Mouse (Mus musculus): ENCODE measurements around the gene Fyb2. TPM values are rescaled to one million over a fixed set of nuclear protein-coding genes. Genes with fewer than 3 reads are reported as not detected.

Gene Fyb2
- total and polyA plus RNA-seq, 3 experiments = 0.08 to 0.10 TPM; not detected in 1

GRCm38 (mm10) chr4:105033153-105033552 is 119.9 kb downstream of the Fyb2 start:
- DNase-seq (ENCODE audit: low read depth, low spot score) = no peak
- TF ChIP-seq MAZ (IDR thresholded peaks at IDR 0.05; ENCODE audit: low read depth, low read length) = no peak
- TF ChIP-seq JUND (IDR thresholded peaks at IDR 0.05; ENCODE audit: low read depth, low read length) = no peak
- no peak for TF ChIP-seq HCFC1 (IDR thresholded peaks at IDR 0.05; ENCODE audit: low read depth, low read length)
- no peak for TF ChIP-seq ZC3H11A (IDR thresholded peaks at IDR 0.05; ENCODE audit: low read depth, low read length)
- no peak for TF ChIP-seq USF2 (IDR thresholded peaks at IDR 0.05; ENCODE audit: borderline replicate concordance in 1 of 2, insufficient read depth in 1 of 2, low read depth in 1 of 2, low read length in 2 of 2)
- no peak for TF ChIP-seq TBP (IDR thresholded peaks at IDR 0.05; ENCODE audit: low read depth, low read length)
- TF ChIP-seq KAT2A (conservative IDR thresholded peaks at IDR 0.05; ENCODE audit: low read depth, low read length) = no peak
- no peak for TF ChIP-seq USF1 (IDR thresholded peaks at IDR 0.05; ENCODE audit: low read depth, low read length)
- TF ChIP-seq BHLHE40 (IDR thresholded peaks at IDR 0.05; ENCODE audit: borderline replicate concordance, low read depth, low read length) = no peak
- no peak for TF ChIP-seq ELF1 (IDR thresholded peaks at IDR 0.05; ENCODE audit: low read depth, low read length)
- TF ChIP-seq CHD1 (IDR thresholded peaks at IDR 0.05; ENCODE audit: low read depth, low read length) = no peak
- no peak for TF ChIP-seq MYB (IDR thresholded peaks at IDR 0.05; ENCODE audit: low read depth, low read length)
- Histone ChIP-seq H3K9me3 (replicated peaks; ENCODE audit: insufficient read depth, low read length) (no peaks in the 10 kb centered on the region), H3K4me1 (ENCODE audit: control insufficient read depth in 1 of 2, insufficient read depth in 2 of 2, low read length in 2 of 2) (no peaks in the 10 kb centered on the region), H3K27ac (ENCODE audit: control insufficient read depth, low read depth, low read length) (no peak overlapping the region), H3K27me3 (ENCODE audit: control insufficient read depth in 1 of 2, insufficient read depth in 2 of 2, low read length in 2 of 2) (no peaks in the 10 kb centered on the region), H3K36me3 (ENCODE audit: control insufficient read depth in 1 of 2, insufficient read depth in 2 of 2, low read length in 2 of 2) (no peaks in the 10 kb centered on the region), H3K4me3 (ENCODE audit: control insufficient read depth in 1 of 2, insufficient read depth in 1 of 2, low read depth in 2 of 2, low read length in 2 of 2) (no peak overlapping the region), H3K79me2 (ENCODE audit: control insufficient read depth, insufficient read depth, low read length, poor library complexity) (no peaks in the 10 kb centered on the region), H3K9ac (ENCODE audit: control insufficient read depth, low read depth, low read length, poor library complexity, severe bottlenecking) (no peak overlapping the region)

GRCm38 (mm10) chr4:105034259-105034658 is 121.0 kb downstream of the Fyb2 start:
- no peaks in the 10 kb centered on the region for H3K79me2 ChIP-seq (ENCODE audit: control insufficient read depth, insufficient read depth, low read length, poor library complexity)
- H3K27ac ChIP-seq (ENCODE audit: control insufficient read depth, low read depth, low read length) = no peak overlapping the region
- DNase-seq (ENCODE audit: low read depth, low spot score) = peak; percentile 36
- H3K27me3 ChIP-seq (ENCODE audit: control insufficient read depth in 1 of 2, insufficient read depth in 2 of 2, low read length in 2 of 2) = no peaks in the 10 kb centered on the region
- H3K4me1 ChIP-seq (ENCODE audit: control insufficient read depth in 1 of 2, insufficient read depth in 2 of 2, low read length in 2 of 2) = no peaks in the 10 kb centered on the region
- H3K9me3 ChIP-seq (replicated peaks; ENCODE audit: insufficient read depth, low read length) = no peaks in the 10 kb centered on the region
- peak; percentile 67 for TF ChIP-seq SMC3 (IDR thresholded peaks at IDR 0.05; ENCODE audit: low read depth, low read length)
- TF ChIP-seq TCF12 (IDR thresholded peaks at IDR 0.05; ENCODE audit: low read depth, low read length) = no peak
- TF ChIP-seq HCFC1 (IDR thresholded peaks at IDR 0.05; ENCODE audit: low read depth, low read length) = no peak
- no peak for TF ChIP-seq POLR2AphosphoS2 (IDR thresholded peaks at IDR 0.05; ENCODE audit: low read length)
- TF ChIP-seq ZC3H11A (IDR thresholded peaks at IDR 0.05; ENCODE audit: low read depth, low read length) = peak; percentile 13; the same call in 1 of the 2 replicates
- TF ChIP-seq UBTF (IDR thresholded peaks at IDR 0.05; ENCODE audit: borderline replicate concordance, insufficient read depth, low read depth, low read length) = no peak
- no peak for TF ChIP-seq USF2 (IDR thresholded peaks at IDR 0.05; ENCODE audit: borderline replicate concordance in 1 of 2, insufficient read depth in 1 of 2, low read depth in 1 of 2, low read length in 2 of 2)
- peak; percentile 63 for TF ChIP-seq RAD21 (IDR thresholded peaks at IDR 0.05; ENCODE audit: low read depth, low read length)
- peak in 1 of 3 experiments; percentile 54; a peak in 2 of 6 replicates for TF ChIP-seq CTCF (IDR thresholded peaks at IDR 0.05 in 2 of 3, conservative IDR thresholded peaks at IDR 0.05 in 1 of 3; ENCODE audit: control insufficient read depth in 1 of 3, insufficient read depth in 1 of 3, low read depth in 2 of 3, low read length in 3 of 3, poor library complexity in 1 of 3, severe bottlenecking in 1 of 3)
- no peak for TF ChIP-seq SIN3A (IDR thresholded peaks at IDR 0.05; ENCODE audit: low read length)
- no peak overlapping the region for H3K4me3 ChIP-seq (ENCODE audit: control insufficient read depth in 1 of 2, insufficient read depth in 1 of 2, low read depth in 2 of 2, low read length in 2 of 2)
- no peaks in the 10 kb centered on the region for H3K36me3 ChIP-seq (ENCODE audit: control insufficient read depth in 1 of 2, insufficient read depth in 2 of 2, low read length in 2 of 2)
- H3K9ac ChIP-seq (ENCODE audit: control insufficient read depth, low read depth, low read length, poor library complexity, severe bottlenecking) = no peak overlapping the region
